Mouse (Mus musculus) c-Kit-positive CD71-positive TER-119-negative erythroid progenitor cells, embryonic 14.5 days (primary cell): ENCODE data around the gene Lgr6.
A peak's percentile ranks its signal among the peaks of the same experiment; 100 is the strongest.

Experiments used
- DNase-seq: peaks from one replicate; pipeline ENCODE4 v3.0.0-alpha.2; 2013; ENCODE audit warnings: low read depth

Lgr6 gene

GRCm38 (mm10) chr1:135105124-135105523, at the start of gene Lgr6:
Gene Lgr6 (minus strand): TSS chr1:135105276.
- no peak for DNase-seq

DNA sequence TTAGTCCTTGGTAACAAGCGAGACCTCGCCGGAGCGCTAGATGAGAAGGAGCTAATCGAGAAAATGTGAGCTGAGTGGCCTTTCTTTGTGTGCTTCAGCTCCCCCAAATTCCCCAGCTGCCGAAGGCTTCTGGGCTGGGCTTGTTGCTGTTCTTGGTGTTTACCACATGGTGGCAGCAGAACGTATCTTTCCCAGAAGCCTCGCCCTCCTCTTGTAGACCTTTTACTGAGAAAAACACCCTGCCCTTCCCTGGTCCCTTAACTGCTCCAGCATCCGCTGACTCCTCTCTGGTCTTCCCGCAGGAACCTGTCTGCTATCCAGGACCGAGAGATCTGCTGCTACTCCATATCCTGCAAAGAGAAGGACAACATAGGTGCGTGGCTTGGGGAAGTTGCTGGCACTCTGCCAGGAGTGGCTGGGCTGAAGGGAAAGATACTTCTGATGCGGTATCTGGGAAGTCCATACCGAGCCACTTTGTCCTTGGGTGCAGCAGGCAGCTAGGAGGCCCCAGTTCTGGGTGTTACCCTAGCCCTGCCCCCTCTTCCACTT, 49.4 kb upstream of the Lgr6 start:
- DNase-seq: peak; percentile 78

- DNase-seq: no peak
Observed at GRCm38 (mm10) chr1:135154011-135154410, 48.9 kb upstream of the Lgr6 start.

- no peak for DNase-seq
Observed at GRCm38 (mm10) chr1:135148996-135149395, 43.9 kb upstream of the Lgr6 start.

GRCm38 (mm10) chr1:135148476-135148875, 43.4 kb upstream of the Lgr6 start:
- DNase-seq: no peak

DNA sequence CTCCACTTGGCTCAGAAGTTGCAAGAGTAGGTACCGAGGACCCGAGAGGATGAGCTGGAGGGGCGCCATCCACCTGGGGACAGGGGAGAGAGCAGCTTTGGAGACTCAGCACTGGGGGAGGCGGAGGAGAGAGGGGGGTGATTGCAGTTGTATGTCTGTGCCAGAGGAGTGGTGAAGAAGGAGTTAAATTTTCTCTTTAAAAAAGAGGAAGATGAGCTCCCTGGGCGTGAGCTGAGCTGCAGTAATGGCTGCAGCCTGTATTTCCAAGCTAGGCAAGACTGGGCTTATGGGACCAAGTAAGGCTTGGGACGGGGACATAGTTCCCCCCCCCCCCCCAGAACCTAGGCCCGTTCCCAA, 42.6 kb upstream of the Lgr6 start:
- DNase-seq: no peak

DNA sequence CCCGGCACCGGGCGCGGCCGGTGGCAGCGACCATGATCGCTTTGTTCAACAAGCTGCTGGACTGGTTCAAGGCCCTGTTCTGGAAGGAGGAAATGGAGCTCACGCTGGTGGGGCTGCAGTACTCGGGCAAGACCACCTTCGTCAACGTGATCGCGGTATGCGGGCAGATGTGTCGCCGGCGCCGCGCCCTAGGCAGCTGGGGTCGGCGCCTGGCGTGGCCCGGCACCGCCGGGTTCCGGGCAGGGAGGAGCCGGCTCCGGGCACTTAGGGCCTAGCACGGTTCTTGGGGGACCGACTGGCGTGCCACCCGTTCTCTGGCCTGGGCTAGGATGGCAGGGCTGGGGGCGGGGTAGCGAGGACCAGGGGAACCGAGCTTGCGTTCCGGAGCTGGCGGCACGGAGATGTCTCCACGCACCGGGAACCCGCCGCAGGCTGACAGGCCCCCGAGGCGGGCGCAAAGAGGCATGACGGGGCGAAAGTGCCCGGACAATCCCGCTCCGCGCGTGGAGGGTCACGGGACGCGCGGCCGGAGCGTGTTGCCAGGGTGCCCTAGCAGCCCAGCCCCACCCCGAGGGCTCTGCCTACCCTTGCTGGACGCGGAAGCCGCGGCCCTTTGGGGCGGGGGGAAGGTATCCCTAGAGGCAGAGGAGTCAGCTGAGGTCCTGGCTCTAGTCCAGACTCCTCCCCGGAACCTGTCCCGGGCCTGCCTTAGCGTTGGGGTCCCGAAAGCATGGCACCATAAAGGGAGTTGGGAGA, 42.0 kb upstream of the Lgr6 start:
- peak; percentile 40 for DNase-seq

- peak; percentile 55 for DNase-seq
Observed at GRCm38 (mm10) chr1:135146077-135146945, 41.2 kb upstream of the Lgr6 start, which contains the start of gene Arl8a. Gene Arl8a (plus strand): TSS chr1:135146824.

- DNase-seq: no peak
Observed at GRCm38 (mm10) chr1:135143940-135144339, 38.9 kb upstream of the Lgr6 start.

DNA sequence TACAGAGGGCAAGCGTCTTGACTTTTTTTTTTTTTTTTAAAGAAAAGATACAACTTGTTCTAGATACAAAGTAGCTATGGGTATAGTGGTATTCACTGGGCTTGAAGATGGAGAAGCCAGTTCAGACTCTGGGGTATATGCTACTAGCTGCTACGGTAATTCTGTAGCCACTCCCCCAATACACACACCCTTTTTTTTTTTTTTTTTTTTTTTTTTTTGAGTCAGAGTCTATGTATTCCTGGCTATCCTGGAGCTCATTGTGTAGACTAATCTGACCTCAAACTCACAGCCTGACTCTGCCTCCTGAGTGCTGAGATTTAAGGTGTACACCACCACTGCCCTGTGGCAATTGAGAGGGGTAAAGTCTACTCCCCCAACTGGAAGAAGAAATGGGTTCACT, 37.4 kb upstream of the Lgr6 start:
- no peak for DNase-seq

GRCm38 (mm10) chr1:135139906-135140305, 34.8 kb upstream of the Lgr6 start:
- peak; percentile 25 for DNase-seq

- DNase-seq: peak; percentile 83
Observed at GRCm38 (mm10) chr1:135136500-135136899, 31.4 kb upstream of the Lgr6 start.

DNA sequence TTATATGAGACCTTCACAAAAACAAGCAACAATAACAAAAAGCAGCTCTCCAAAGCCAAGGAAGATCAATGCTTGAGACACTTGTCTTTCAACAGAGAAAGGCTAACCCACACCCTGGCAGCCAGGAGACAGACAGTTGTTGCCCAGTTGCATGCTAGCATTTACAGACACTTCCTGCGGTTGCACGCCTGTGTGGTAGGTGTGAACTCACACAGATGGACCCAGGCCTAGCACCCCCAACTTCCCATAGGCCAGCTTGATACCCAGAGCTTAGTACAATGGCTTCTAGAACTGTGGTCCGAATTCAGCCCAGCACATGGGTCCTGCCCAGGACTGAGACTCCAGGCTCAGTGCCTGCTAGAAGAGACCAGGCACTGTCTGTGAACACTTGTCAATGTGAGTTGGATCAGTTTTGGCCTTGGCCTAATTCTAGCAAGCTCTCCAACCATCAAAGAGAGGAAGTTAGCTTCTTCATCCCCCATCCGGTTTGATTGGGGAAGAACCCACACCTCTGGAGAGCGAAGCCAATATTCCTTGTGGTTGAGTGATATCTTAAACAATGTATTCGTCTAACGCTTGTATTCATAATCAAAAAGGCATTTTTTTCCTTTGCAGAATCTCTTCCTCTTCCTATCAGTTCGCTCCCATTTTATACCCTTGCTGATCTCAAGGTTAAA, 30.2 kb upstream of the Lgr6 start:
- no peak for DNase-seq

- DNase-seq: no peak
Observed at GRCm38 (mm10) chr1:135133678-135134435, 28.8 kb upstream of the Lgr6 start.

GRCm38 (mm10) chr1:135132893-135133369, 27.9 kb upstream of the Lgr6 start:
- DNase-seq: no peak

GRCm38 (mm10) chr1:135132473-135132872, 27.4 kb upstream of the Lgr6 start, which contains the start of gene Ptpn7:
Gene Ptpn7 (plus strand): TSS chr1:135132700.
- peak; percentile 82 for DNase-seq

- no peak for DNase-seq
Observed at GRCm38 (mm10) chr1:135131560-135131959, 26.5 kb upstream of the Lgr6 start.

- no peak for DNase-seq
Observed at GRCm38 (mm10) chr1:135131034-135131433, 26.0 kb upstream of the Lgr6 start.

DNA sequence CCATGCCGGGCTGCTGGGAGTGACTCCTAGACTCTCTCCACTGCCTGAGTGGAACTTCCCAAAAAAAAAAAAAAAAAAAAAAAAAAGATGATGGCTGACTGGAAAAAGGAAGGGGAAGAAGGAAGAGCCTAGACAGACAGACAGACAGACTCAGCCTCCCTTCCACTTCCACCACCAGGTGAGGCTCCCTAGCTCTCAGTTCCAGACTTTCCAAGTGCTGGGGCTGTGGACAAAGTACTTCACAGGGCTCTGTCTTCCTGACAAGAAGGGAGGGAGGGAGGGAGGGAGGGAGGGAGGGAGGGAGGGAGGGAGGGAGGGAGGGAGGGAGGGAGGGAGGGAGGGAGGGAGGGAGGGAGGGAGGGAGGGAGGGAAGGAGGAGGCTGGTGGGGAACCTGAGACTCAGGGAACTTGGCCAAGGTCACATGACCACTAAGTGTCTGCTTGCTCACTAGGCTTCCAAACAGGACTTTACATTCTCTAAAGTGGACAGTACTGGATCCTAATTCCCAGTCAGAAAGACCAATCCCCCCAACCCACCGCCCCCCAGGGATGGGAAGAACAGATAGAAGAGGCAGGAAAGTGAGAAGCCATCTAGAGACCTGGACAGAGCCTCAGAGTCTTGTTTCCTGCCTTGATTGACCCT, 25.4 kb upstream of the Lgr6 start:
- DNase-seq: no peak

DNA sequence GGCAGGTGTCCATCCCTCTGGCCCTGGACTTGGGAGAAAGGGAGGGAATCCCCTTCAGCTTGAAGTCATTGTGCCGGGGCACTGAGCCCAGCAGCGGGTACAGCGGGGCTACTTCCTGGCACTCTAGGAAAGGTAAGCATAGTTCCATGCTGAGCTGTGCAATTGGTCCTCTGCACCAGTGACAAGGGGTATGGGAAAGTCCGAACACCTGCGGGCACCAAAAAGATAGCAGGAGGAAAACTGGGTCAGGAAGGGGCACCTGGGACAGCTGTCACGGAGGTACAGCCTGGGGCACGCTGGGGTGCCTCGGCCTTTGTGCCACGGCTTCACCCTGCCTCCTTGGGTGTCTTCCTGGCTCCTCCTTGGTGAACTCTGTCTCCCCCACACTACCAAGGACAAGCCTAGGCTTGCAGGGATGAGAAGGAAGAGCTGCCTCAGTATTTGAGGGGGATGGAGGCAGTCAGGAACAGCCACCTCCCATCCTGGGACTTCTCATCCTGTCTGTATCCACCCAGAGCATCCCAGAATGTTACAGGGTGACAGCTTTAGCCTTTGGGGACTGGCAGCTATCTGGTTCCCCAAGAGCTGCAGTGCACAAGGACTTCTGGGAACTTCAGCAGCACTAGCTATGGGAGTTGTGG, 24.6 kb upstream of the Lgr6 start:
- DNase-seq: no peak
